Mouse (Mus musculus): ENCODE measurements at regions not wholly inside any gene's neighbourhood (a gene's known extent, or its start where the extent isn't known, plus 50 kb on each side); places are given as distances from the start of the nearest gene placed in this dataset.
A peak's percentile ranks its signal among the peaks of the same experiment; 100 is the strongest.

DNA sequence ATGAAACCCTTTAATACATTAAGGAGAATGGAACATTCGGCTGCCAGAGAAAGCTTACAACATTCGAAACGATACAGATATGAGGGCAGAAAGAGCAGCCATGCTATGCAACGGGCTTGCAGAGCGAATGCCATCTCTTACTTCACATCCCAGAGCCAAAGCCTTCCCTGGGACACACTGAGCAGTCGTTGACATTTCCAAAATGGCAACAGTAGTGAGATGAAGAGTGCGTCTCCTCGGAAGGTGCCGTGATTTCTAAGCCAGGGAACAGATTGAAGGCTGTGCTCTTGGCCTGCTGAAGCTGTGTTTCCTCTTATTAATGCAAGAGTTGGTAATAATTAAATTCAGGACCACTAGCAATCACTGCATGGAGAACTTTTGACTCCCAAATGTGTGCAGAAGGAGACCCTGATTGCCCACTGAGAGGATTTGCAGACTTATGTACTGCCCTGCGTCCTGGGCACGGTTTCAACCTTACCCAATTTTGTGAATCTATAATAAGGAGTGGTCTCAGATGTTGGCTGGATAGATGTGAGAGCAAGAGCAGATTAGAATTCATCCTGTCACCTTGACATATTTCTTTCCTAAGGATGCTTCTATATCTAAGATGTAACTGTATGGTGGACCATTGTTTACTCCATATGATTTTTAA is 2522.3 kb upstream of the 5930422O12Rik start:
- no peak overlapping the region for H3K27ac ChIP-seq (ENCODE audit: control insufficient read depth, insufficient read depth, low read depth, low read length, poor library complexity)
- no peak overlapping the region for H3K4me3 ChIP-seq (replicated peaks; ENCODE audit: control insufficient read depth, low read depth, low read length)
- TF ChIP-seq POLR2A (IDR thresholded peaks at IDR 0.05; ENCODE audit: borderline replicate concordance, control insufficient read depth, low read depth, low read length) (no peak), CTCF (IDR thresholded peaks at IDR 0.05; ENCODE audit: control insufficient read depth, insufficient read depth, low read length) (no peak)
- 82% methylated on average over 11 of the region's 11 CpGs for WGBS
- H3K4me1 ChIP-seq (ENCODE audit: control insufficient read depth, insufficient read depth, low read length): no peaks in the 10 kb centered on the region

DNA sequence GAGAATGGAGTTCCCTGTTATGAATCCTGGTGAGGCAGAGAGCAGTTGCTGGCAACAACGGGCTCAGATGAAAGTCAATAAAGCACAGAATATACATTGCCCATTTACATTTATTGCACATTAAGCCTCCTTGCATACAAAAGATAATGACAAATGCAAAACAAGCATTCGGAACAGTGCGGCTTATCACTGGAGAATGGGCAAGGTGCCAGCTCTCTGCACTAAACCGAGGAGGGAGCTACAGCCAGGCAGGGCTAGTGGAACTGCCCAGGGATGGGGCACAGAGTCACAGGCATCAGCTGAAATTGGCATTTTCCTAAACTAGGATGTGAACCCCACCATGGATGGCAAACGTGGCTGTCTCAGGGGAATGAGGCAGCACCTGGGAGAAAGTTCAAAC is 2514.8 kb upstream of the 5930422O12Rik start:
- Histone ChIP-seq H3K27ac (ENCODE audit: control insufficient read depth, insufficient read depth, low read depth, low read length, poor library complexity) (no peak overlapping the region), H3K4me3 (replicated peaks; ENCODE audit: control insufficient read depth, low read depth, low read length) (no peak overlapping the region), H3K4me1 (ENCODE audit: control insufficient read depth, insufficient read depth, low read length) (no peaks in the 10 kb centered on the region)
- 69% methylated on average over 5 of the region's 5 CpGs for WGBS
- TF ChIP-seq CTCF (IDR thresholded peaks at IDR 0.05; ENCODE audit: control insufficient read depth, insufficient read depth, low read length) (no peak), POLR2A (IDR thresholded peaks at IDR 0.05; ENCODE audit: borderline replicate concordance, control insufficient read depth, low read depth, low read length) (no peak)

DNA sequence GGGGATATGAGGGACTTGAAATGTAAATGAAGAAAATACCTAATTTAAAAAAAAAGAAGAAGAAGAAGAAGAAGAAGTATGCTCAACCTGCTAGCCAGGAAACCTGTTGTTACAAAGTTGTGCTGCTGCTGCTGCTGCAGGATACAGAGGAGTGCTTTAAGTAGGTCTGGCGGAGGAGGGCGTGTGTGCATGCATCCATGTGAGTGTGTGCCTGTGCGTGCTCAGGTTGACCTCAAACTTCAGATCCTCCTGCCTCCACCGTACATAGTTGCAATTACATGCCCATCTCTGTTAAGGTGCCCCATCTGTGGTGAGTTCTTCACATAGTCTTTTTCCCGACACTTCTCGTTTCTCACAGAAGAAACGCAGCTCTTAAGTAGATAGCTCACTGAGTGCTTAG is 2513.4 kb upstream of the 5930422O12Rik start:
- H3K27ac ChIP-seq (ENCODE audit: control insufficient read depth, insufficient read depth, low read depth, low read length, poor library complexity): no peak overlapping the region
- WGBS: 54% methylated on average over 7 of the region's 7 CpGs
- TF ChIP-seq POLR2A (IDR thresholded peaks at IDR 0.05; ENCODE audit: borderline replicate concordance, control insufficient read depth, low read depth, low read length) (no peak), CTCF (IDR thresholded peaks at IDR 0.05; ENCODE audit: control insufficient read depth, insufficient read depth, low read length) (no peak)

DNA sequence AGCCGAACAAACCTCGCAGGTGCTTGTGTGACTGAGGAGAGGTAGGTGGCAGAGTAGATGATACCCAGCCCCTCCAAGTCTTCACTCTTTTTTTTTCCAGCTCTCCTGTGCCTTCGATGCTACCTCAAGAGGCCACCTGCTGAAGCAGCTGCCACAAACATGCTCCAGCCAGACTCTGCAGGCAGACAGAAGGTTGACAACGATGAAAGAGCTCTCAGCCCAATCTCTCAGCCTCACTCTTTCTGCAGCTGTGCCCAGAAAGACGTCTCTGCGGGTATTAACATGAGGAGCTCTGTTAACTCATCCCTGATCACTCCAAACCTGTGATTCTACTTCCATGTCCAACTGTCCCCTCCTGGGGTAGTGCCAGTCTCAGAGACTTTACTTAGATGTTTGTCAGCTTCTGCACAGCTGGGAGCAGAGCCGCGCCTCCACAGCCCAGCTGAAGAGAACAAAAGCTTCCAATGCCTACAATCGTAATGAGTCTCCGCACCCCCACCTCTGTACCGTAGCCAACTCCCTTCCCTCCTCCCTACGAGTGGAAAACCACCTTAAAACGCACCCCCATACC is 2512.8 kb upstream of the 5930422O12Rik start:
- TF ChIP-seq CTCF (IDR thresholded peaks at IDR 0.05; ENCODE audit: control insufficient read depth, insufficient read depth, low read length): no peak
- TF ChIP-seq POLR2A (IDR thresholded peaks at IDR 0.05; ENCODE audit: borderline replicate concordance, control insufficient read depth, low read depth, low read length): no peak
- H3K4me1 ChIP-seq (ENCODE audit: control insufficient read depth, insufficient read depth, low read length): no peaks in the 10 kb centered on the region
- 12% methylated on average over 13 of the region's 13 CpGs for WGBS
- H3K4me3 ChIP-seq (replicated peaks; ENCODE audit: control insufficient read depth, low read depth, low read length): no peak overlapping the region
- H3K27ac ChIP-seq (ENCODE audit: control insufficient read depth, insufficient read depth, low read depth, low read length, poor library complexity): no peak overlapping the region

More for the DNA sequence above, 2513.4 kb upstream of the 5930422O12Rik start:
- H3K4me3 ChIP-seq (replicated peaks; ENCODE audit: control insufficient read depth, low read depth, low read length): no peak overlapping the region
- no peaks in the 10 kb centered on the region for H3K4me1 ChIP-seq (ENCODE audit: control insufficient read depth, insufficient read depth, low read length)

DNA sequence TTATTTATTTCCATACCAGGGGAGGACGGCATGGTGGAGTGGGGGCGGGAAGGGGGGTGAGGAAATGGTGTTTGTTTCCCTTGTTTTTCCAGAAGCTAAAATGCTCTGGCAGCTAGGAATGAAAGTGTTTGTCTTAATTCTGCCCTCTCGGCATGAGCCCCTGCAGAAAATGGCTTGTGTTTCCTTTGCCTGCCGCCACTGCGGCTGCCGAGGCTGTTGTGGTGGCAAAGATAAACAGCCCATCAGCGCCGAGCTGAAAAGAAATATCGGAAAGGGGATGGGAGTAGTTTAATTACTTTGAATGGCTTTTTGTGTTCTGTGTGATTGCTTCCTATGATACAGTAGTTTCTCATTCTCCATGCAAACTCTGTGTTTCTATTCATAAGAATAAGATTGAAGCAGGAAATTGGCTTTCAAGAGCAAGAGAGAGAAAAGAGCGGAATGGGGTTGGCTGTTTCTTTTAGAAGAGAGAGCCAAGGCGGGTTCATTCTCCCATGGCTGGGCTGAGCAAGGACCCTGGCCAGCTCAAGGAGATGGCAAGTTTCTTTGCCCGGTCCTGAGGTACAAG is 2512.2 kb upstream of the 5930422O12Rik start:
- H3K4me1 ChIP-seq (ENCODE audit: control insufficient read depth, insufficient read depth, low read length): no peaks in the 10 kb centered on the region
- no peak overlapping the region for H3K27ac ChIP-seq (ENCODE audit: control insufficient read depth, insufficient read depth, low read depth, low read length, poor library complexity)
- no peak overlapping the region for H3K4me3 ChIP-seq (replicated peaks; ENCODE audit: control insufficient read depth, low read depth, low read length)
- 10% methylated on average over 12 of the region's 12 CpGs for WGBS
- TF ChIP-seq POLR2A (IDR thresholded peaks at IDR 0.05; ENCODE audit: borderline replicate concordance, control insufficient read depth, low read depth, low read length) (no peak), CTCF (IDR thresholded peaks at IDR 0.05; ENCODE audit: control insufficient read depth, insufficient read depth, low read length) (no peak)

DNA sequence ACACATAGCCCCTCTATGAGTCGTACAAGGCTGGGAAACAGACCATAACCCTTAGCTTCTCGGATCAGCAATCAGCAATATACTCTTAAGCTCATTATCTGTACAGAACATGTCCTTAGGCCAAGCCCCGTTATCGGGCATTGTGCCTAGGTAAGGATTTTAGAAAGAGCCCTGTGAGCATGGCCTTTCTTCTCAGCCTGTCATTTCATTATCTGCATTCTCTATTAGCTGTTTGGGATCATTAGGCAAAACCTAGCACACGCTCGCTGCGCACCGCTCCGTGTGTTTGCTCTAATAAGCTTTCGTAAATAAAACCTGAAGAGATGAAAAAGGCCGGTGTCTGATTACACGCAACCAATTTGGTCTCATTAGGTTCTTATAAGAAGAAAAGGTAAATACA is 2507.1 kb upstream of the 5930422O12Rik start:
- Histone ChIP-seq H3K27ac (ENCODE audit: control insufficient read depth, insufficient read depth, low read depth, low read length, poor library complexity) (no peak overlapping the region), H3K4me3 (replicated peaks; ENCODE audit: control insufficient read depth, low read depth, low read length) (no peak overlapping the region), H3K4me1 (ENCODE audit: control insufficient read depth, insufficient read depth, low read length) (no peaks in the 10 kb centered on the region)
- no peak for TF ChIP-seq CTCF (IDR thresholded peaks at IDR 0.05; ENCODE audit: control insufficient read depth, insufficient read depth, low read length)
- TF ChIP-seq POLR2A (IDR thresholded peaks at IDR 0.05; ENCODE audit: borderline replicate concordance, control insufficient read depth, low read depth, low read length): no peak
- 91% methylated on average over 12 of the region's 12 CpGs for WGBS

DNA sequence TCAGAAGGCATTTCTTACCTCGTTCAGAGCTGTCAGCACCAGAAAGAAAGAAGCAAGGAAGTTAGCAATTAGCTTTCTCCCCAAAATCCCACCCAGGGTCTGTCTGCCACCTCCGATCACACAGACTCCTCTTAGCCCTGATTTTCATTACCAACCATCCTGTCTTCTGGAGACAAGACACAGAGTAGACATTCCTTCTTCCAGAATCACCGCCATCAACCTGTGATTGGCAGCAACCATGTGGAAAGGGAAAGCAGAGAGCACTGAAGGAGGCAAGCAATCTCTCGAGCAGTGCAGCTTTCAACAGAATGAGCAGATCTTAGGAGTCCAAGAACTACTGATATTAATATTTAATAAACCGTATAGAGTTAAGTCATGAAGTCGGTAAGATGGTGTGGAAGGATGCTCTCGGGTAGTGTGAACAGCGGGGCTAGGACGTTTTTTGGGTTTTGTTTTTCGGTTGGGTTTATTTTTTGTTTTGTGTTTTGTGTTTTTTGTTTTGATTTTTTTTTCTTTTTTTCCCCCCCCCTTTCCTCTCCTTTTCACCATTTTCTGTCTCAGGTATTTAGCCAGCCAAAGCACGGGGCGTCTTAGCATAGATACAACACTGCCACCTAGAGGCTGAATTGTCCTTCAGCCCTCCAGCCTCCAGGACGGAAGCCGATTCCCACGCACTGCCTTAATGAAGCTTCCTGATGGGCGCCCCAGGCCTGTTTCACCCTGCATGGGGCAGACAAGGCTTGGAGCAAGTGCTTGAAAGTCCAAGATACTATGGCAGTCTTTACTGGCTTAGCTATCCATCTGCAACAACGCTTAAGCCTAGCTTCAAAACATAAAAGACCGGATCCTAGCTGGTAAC is 2505.0 kb upstream of the 5930422O12Rik start:
- WGBS: 37% methylated on average over 18 of the region's 18 CpGs
- TF ChIP-seq CTCF (IDR thresholded peaks at IDR 0.05; ENCODE audit: control insufficient read depth, insufficient read depth, low read length) (peak; percentile 35), POLR2A (IDR thresholded peaks at IDR 0.05; ENCODE audit: borderline replicate concordance, control insufficient read depth, low read depth, low read length) (no peak)
- H3K27ac ChIP-seq (ENCODE audit: control insufficient read depth, insufficient read depth, low read depth, low read length, poor library complexity): no peak overlapping the region

DNA sequence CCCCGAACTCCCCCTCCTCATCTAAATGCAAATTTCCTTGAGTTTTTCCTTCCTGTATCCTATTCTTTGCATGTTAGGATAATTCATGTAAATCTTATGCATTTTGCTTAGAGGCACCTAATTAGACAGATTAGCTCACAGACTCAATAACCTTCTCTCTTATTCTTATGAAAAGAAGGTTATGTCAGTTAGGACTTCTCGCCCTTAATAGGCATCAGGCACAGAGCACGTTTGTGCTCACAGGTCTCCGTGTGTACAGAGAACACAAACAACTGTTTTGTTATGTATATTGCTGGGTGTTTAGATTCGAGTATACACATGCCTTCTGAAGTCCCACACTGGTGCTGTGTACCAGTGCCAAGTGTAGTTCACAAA is 2504.4 kb upstream of the 5930422O12Rik start:
- WGBS: 33% methylated on average over 5 of the region's 5 CpGs
- Histone ChIP-seq H3K27ac (ENCODE audit: control insufficient read depth, insufficient read depth, low read depth, low read length, poor library complexity) (no peak overlapping the region), H3K4me3 (replicated peaks; ENCODE audit: control insufficient read depth, low read depth, low read length) (no peak overlapping the region), H3K4me1 (ENCODE audit: control insufficient read depth, insufficient read depth, low read length) (no peaks in the 10 kb centered on the region)
- no peak for TF ChIP-seq CTCF (IDR thresholded peaks at IDR 0.05; ENCODE audit: control insufficient read depth, insufficient read depth, low read length)
- no peak for TF ChIP-seq POLR2A (IDR thresholded peaks at IDR 0.05; ENCODE audit: borderline replicate concordance, control insufficient read depth, low read depth, low read length)

More for the DNA sequence above, 2505.0 kb upstream of the 5930422O12Rik start:
- Histone ChIP-seq H3K4me3 (replicated peaks; ENCODE audit: control insufficient read depth, low read depth, low read length) (no peak overlapping the region), H3K4me1 (ENCODE audit: control insufficient read depth, insufficient read depth, low read length) (no peaks in the 10 kb centered on the region)

Measured in bone marrow, adult 2 months (tissue).